Mouse (Mus musculus) MEL-GATA-1-ER (cell line): ENCODE results near the gene Mmp2.
"Not testable (repeated sequence)": the region's sequence is repeated elsewhere in the genome, so short reads cannot be mapped to it uniquely, and the experiment has no call there.

ENCODE experiments used
- DNase-seq: peaks from one replicate; pipeline ENCODE4 v3.0.0-alpha.2; 2012; ENCODE audit warnings: low read depth; ENCODE audit errors: extremely low read depth

Gene Mmp2

GRCm38 (mm10) chr8:92838616-92839015 is 11.5 kb downstream of the Mmp2 start:
- DNase-seq = no peak

DNA sequence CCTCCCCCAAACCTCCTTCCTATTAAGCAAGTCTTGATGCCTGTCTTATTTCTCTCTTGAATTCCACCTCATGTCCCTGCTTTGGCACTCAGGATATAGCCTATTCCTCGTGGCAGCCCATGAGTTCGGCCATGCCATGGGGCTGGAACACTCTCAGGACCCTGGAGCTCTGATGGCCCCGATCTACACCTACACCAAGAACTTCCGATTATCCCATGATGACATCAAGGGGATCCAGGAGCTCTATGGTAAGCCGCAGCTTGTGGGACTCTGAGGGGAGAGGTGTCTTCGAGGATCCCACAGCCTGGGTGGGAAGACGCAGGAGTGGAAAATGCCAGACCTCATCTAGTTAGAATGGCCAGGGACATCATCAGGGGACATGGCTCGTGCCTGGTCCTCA is 12.1 kb downstream of the Mmp2 start:
- no peak for DNase-seq

DNA sequence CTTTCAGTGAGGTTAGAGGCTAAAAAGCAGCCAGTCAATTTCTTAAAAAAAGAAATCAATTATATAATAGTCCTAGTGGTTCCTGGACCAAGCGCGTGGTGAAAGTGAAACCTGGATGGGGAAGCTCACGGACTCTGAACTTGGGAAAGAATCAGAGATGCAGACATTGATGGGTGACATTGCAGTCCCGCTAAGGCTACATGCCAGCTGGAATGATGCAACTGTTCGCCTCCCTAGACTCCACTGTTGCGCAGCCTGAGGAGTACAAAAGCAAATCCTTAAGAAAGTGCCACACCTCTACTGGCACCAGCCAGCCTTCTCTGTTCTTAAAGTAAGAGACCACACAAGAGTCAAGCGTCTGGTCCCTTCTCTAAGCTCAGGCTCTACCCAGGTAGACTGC is 12.8 kb downstream of the Mmp2 start:
- DNase-seq = no peak

GRCm38 (mm10) chr8:92846684-92847083 is 19.6 kb downstream of the Mmp2 start:
- no peak for DNase-seq

DNA sequence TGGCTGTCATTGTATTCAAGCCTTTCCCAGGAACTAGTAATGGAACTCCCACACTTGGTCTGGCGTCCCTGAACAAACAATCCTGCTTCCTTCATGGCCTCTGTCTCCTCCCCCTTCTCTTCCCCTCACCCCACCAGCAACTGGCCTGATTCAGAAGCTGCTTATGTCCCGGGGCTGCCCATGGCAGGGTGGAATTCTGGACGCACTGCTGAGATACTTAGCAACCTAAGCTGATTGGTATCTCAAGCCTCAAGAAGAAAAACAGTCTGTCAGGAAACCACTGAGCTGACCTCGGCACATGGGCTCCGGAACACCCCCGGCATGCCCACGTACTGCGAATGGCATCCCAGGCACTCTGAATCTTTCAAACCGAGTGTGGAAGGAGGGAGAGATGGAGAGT is 20.2 kb downstream of the Mmp2 start:
- DNase-seq = no peak

DNA sequence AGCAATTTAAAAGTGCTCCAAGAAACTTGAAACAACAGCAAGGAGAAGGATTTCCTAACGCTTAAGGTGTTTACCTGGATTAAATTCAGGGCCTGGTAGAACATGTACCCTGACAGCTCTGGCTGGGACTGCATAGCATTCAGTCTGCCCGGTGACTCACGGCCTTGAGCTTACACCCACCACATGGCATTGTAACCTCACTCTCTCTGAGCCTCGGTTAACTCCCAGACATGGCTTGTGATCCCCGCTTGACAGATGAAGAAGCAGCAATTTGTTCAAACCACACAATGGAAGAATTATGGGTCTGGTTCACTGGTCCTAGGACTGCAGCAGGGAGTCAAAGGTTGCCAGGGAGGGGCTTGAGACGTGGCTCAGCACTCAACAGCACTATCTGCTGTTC is 22.2 kb downstream of the Mmp2 start:
- DNase-seq = no peak

DNA sequence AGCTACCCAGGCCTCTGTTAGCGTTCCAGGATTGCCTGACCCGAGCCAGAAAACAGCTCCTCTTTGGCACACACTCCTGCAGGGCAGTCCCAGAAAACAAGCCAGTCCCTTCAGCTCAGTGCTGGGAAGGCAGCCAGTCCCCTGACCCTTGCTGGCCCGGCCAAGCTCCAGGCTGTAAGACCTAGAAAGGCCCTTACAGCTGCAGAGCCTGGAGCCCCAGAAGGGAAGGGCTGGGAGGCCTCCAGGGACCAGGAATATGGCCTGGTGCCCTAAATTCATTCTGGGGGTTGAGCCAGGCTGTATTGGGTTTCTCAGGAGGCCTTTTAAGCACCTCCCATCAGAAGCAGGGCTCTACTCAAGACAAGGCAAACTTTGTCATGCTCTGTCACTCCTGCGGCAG is 23.1 kb downstream of the Mmp2 start:
- no peak for DNase-seq

GRCm38 (mm10) chr8:92851381-92851780 is 24.3 kb downstream of the Mmp2 start:
- DNase-seq = no peak

GRCm38 (mm10) chr8:92853188-92853983 is 26.3 kb downstream of the Mmp2 start:
- DNase-seq = no peak

GRCm38 (mm10) chr8:92854673-92855072 is 27.6 kb downstream of the Mmp2 start:
- no peak for DNase-seq

DNA sequence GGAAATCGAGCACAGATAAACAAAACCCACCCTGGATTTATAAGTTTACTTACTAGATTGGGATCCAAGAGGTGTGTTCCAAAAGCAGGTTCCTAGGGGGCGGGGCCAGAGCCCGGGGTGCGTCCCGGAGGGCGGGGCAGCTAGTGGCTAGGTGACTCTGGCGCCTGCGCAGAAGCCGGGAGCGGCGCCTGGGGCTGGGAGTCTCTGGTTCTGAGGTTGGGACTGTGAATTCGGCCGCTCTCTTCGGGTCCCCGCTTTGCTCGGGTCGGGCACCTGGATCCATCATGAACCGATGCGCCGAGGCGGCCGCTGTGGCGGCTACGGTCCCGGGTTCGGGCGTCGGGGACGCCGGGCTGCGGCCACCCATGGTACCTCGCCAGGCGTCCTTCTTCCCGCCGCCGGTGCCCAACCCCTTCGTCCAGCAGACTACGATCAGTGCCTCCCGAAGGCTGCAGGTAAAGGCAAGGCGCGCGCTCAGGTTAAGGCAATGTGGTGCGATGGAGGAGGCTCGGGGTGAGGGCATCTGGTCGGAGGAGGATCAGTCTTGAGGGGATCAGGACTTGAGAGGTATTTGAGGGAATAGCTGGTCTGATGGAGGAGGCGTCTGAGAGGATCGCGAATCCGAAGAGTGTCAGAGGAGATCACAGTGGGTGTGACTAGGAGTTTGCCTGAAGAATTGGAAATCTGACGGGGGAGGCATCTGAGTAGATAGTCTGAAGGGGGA is 28.2 kb downstream of the Mmp2 start, which contains the start of gene Lpcat2:
Gene Lpcat2, plus strand, starts transcription at position 169 of the 724 bp plus-strand sequence.
- DNase-seq = no peak

GRCm38 (mm10) chr8:92856273-92856986 is 29.3 kb downstream of the Mmp2 start:
- DNase-seq = peak; percentile 88

- no peak for DNase-seq
Observed at GRCm38 (mm10) chr8:92858475-92859182, 31.5 kb downstream of the Mmp2 start.

DNA sequence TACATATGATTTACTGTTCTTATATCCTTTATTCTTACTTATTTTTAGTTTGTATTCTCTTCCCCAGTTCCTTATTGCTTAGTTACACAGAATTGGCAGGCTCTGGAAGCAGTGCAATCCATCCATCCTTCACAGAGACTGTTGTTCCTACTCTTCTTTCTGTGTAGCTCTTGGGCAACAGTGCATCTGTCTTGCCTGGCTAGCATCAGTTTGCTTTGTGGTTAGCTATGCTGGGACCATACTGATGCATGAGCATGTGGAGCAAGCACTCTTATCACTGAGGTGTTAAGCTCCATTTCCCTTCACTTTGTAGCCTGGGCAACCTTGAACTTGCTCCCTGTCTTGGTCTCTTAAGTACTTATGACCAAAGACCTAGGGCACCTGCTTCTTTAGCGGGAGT is 34.9 kb downstream of the Mmp2 start:
- DNase-seq = no peak

GRCm38 (mm10) chr8:92870281-92870680 is 43.2 kb downstream of the Mmp2 start:
- no peak for DNase-seq

- no peak for DNase-seq
Observed at GRCm38 (mm10) chr8:92872063-92872759, 45.1 kb downstream of the Mmp2 start.

DNA sequence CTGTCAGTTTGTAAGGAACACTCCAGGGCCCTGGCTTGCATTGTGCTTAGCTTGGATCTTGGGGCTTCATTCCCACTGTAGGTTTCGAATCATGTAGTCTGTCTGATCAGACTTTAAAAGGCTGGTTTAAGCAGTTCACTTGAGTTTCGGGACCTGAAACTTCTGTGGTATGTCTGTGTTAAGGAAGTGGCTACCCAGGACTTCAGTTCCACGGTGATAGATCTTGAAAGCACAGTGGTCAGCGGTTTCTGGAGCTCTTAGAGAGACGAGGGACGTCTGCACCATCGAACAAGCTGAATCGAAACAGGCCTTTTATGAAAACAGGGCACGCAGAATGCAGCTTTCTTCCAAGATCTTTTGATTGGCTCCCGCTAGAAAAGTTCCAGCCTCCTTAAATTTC is 48.7 kb downstream of the Mmp2 start:
- DNase-seq = no peak

DNA sequence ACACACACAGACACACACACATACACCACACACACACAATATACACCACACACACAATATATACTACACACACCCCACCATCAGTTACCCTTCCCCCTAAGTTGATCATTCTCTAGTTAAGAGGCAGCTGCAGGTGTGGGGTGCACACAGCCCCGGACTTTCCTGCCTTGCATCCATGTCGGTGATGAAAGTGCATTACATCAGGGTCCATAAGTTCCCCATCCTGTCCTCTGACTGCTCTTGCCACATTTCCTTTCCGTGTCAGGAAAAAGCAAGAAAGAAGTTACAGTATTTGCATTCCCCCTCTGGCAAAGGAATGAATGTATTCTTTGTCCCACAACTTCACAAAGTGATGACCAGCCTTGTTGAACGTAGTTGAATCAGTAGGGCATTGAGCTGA is 54.2 kb downstream of the Mmp2 start:
- no peak for DNase-seq

- DNase-seq = no peak
Observed at GRCm38 (mm10) chr8:92883771-92884170, 56.7 kb downstream of the Mmp2 start.

- DNase-seq = not testable (repeated sequence)
Observed at GRCm38 (mm10) chr8:92892216-92892615, 65.1 kb downstream of the Mmp2 start.

DNA sequence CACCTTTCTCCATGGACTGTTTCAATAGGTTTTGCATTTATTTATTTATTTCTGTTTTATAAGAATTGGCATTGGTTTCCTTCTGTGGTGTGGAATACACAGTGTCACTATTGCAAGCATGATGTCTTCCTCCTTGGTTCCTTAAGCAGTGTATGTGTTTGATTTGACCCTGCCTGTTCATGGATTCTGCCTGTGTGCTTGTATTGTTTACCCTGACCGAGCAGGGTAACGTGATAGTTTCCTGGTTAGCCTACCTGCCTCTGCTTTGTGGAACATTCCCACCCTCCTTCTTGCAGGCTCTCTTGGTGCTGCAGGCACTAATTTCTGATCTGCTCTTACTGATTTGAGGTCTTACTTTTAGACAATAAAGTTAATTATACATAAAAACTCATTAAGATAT is 66.8 kb downstream of the Mmp2 start:
- no peak for DNase-seq
